In the genomic region with DNA sequence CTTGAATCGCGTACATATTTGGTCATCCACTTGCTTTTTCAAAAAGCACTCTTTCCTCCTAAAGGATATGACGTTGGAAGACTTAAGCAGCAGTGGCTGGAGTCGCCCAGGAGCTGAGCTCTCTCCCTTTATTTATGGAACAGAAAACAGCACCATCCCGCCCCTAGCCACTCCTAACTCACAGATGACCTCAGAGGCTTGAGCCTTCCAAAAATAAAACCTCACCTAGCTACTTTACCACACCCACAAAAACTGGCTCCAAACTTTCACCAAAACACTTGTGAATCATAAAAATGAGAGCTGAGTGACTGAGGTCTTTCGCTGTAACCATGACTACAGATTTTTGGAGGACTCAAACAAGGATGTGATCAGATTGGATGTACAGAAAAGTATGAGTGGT, we compare ENCODE assay signal across 16 mouse cellular contexts. TPM values are rescaled to one million over a fixed set of nuclear protein-coding genes. Genes with fewer than 3 reads are reported as not detected.
DNase-seq lines count a peak whose midpoint lies in the region; ATAC-seq lines count a peak whose summit lies in the region.
"Had no signal": no experiment of that assay in that cellular context is flagged by ENCODE, and none has a peak within 500 bp of the region (broad histone marks: within the 10 kb centered on the region; RNA-seq: fewer than 3 reads in every experiment).

No protein-coding gene starts in this region.

- no peak overlapping the region for H3K9ac ChIP-seq in heart, embryonic 13.5 days
- peak overlapping the region; percentile 26; the same call in 1 of the 2 replicates for H3K9ac ChIP-seq in liver, embryonic 16.5 days (ENCODE audit: low read depth, low read length)
- H3K9ac ChIP-seq: forebrain, embryonic 13.5 days; hindbrain, embryonic 13.5 days; limb, embryonic 12.5 days had no signal

- H3K9me3 ChIP-seq in heart, embryonic 13.5 days: no peaks in the 10 kb centered on the region
- H3K9me3 ChIP-seq in liver, embryonic 16.5 days (replicated peaks; ENCODE audit: control insufficient read depth, low read length): no peaks in the 10 kb centered on the region
- H3K9me3 ChIP-seq: hindbrain, embryonic 13.5 days; limb, embryonic 12.5 days had no signal

- no peaks in the 10 kb centered on the region for H3K36me3 ChIP-seq in heart, embryonic 13.5 days
- no peaks in the 10 kb centered on the region for H3K36me3 ChIP-seq in liver, embryonic 16.5 days (ENCODE audit: control insufficient read depth, insufficient read depth)
- H3K36me3 ChIP-seq: hindbrain, embryonic 13.5 days; limb, embryonic 12.5 days had no signal

- intact Hi-C loops in heart, postnatal 14 days (cut with DNase I): loop anchor here (5.0 kb wide), 1 partner anchor 148 kb away; no protein-coding TSS in a partner anchor

- peak overlapping the region; percentile 35; the same call in 1 of the 2 replicates for H3K4me2 ChIP-seq in heart, embryonic 13.5 days
- H3K4me2 ChIP-seq in liver, embryonic 16.5 days (ENCODE audit: low read depth, low read length): peak overlapping the region; percentile 61
- H3K4me2 ChIP-seq: forebrain, embryonic 13.5 days; hindbrain, embryonic 13.5 days; limb, embryonic 12.5 days had no signal

- 0 out of 2 replicates have a peak overlapping the region, but pooled peaks have one; percentile 25 for H3K27ac ChIP-seq in heart, embryonic 13.5 days (replicated peaks)
- H3K27ac ChIP-seq in liver, embryonic 16.5 days (ENCODE audit: low read length): peak overlapping the region; percentile 94
- H3K27ac ChIP-seq: forebrain, embryonic 13.5 days; hindbrain, embryonic 13.5 days; limb, embryonic 12.5 days had no signal

- H3K4me1 ChIP-seq in heart, embryonic 13.5 days: peaks cover 28% of the 10 kb centered on the region
- H3K4me1 ChIP-seq in liver, embryonic 16.5 days (ENCODE audit: control insufficient read depth, low read depth, low read length): peaks cover 54% of the 10 kb centered on the region
- H3K4me1 ChIP-seq: forebrain, embryonic 13.5 days; hindbrain, embryonic 13.5 days; limb, embryonic 12.5 days had no signal

- 41% methylated on average over 6 of the region's 6 CpGs for WGBS in heart, embryonic 13.5 days
- 62% methylated on average over 6 of the region's 6 CpGs for WGBS in liver, embryonic 16.5 days (ENCODE audit: insufficient replicate concordance)

- DNase-seq in heart, postnatal 14 days: no peak
- peak; percentile 48 for DNase-seq in c-Kit-negative CD71-positive TER-119-positive erythroid progenitor cells, embryonic 14.5 days (ENCODE audit: low read depth, low spot score)
- peak; percentile 83 for DNase-seq in lung, postnatal 36 days
- no peak for DNase-seq in spleen, postnatal 36 days (ENCODE audit: low spot score in 2 of 2)
- no peak for DNase-seq in embryo, embryonic 10 days (ENCODE audit: low spot score)
- no peak for DNase-seq in urinary bladder, postnatal 25 days (ENCODE audit: low spot score)
- DNase-seq: adrenal gland, postnatal 14 days; cerebellum, adult 2 months; kidney, adult 18-20 months; kidney, postnatal 36 days; spleen, adult 18-20 months had no signal

- H3K4me3 ChIP-seq in heart, embryonic 13.5 days: no peak overlapping the region
- no peak overlapping the region for H3K4me3 ChIP-seq in liver, embryonic 16.5 days (ENCODE audit: low read depth, low read length)
- H3K4me3 ChIP-seq: forebrain, embryonic 13.5 days; hindbrain, embryonic 13.5 days; limb, embryonic 12.5 days had no signal

- no peak for ATAC-seq in heart, embryonic 13.5 days (ENCODE audit: extremely low read depth, insufficient number of reproducible peaks, low FRiP score, low TSS enrichment)
- no peak for ATAC-seq in liver, embryonic 16.5 days (ENCODE audit: low read depth)
- ATAC-seq: forebrain, embryonic 13.5 days had no signal

- H3K27me3 ChIP-seq in heart, embryonic 13.5 days (replicated peaks): no peaks in the 10 kb centered on the region
- H3K27me3 ChIP-seq in liver, embryonic 16.5 days (ENCODE audit: control insufficient read depth, insufficient read depth, low read depth, low read length): no peaks in the 10 kb centered on the region
- H3K27me3 ChIP-seq: forebrain, embryonic 13.5 days; hindbrain, embryonic 13.5 days; limb, embryonic 12.5 days had no signal

RNA-seq across cellular contexts. Expression of a gene that starts 16.4 kb away (rescaled TPM):
- polyA plus RNA-seq in heart, embryonic 13.5 days (2015; fragmentation: Nextera tagmentation; extraction: Ambion mirVana): 10.9 and 13.4 TPM in 2 replicates
- total RNA-seq in heart, postnatal 14 days (2021): 10 to 100 TPM; 28.8 to 32.4 TPM
- 23.8 and 26.8 TPM in 2 replicates for polyA plus RNA-seq in liver, embryonic 16.5 days (2015; fragmentation: Nextera tagmentation; extraction: Ambion mirVana)

Comparison
In these comparisons a context has a peak if more than half of its experiments do, and no peak if none do; other contexts are left out.
1. DNase-seq: peak in c-Kit-negative CD71-positive TER-119-positive erythroid progenitor cells, embryonic 14.5 days (single experiment) and lung, postnatal 36 days (single experiment); none in heart, postnatal 14 days (0 of 2), spleen, postnatal 36 days (0 of 2), embryo, embryonic 10 days (single experiment) and urinary bladder, postnatal 25 days (single experiment).